ENCODE assay signal across 17 mouse cellular contexts in genomic region chr13:48153248-48153647, GRCm38 (mm10).
DNase-seq lines count a peak whose midpoint lies in the region; ATAC-seq lines count a peak whose summit lies in the region.
"Had no signal": no experiment of that assay in that cellular context is flagged by ENCODE, and none has a peak within 500 bp of the region (broad histone marks: within the 10 kb centered on the region; RNA-seq: fewer than 3 reads in every experiment).

No protein-coding gene starts in this region.

- ATAC-seq in midbrain, embryonic 12.5 days (ENCODE audit: low FRiP score, low read depth): no peak
- no peak for ATAC-seq in midbrain, embryonic 14.5 days (ENCODE audit: low FRiP score, low TSS enrichment)
- no peak for ATAC-seq in forebrain, embryonic 16.5 days
- no peak for ATAC-seq in neural tube, embryonic 14.5 days (ENCODE audit: low read depth)
- ATAC-seq: intestine, embryonic 15.5 days; Patski had no signal

- no peaks in the 10 kb centered on the region for H3K36me3 ChIP-seq in midbrain, embryonic 12.5 days
- no peaks in the 10 kb centered on the region for H3K36me3 ChIP-seq in midbrain, embryonic 14.5 days (ENCODE audit: control insufficient read depth, insufficient read depth, low read length)
- H3K36me3 ChIP-seq in forebrain, embryonic 16.5 days (ENCODE audit: control insufficient read depth, insufficient read depth): no peaks in the 10 kb centered on the region
- no peaks in the 10 kb centered on the region for H3K36me3 ChIP-seq in neural tube, embryonic 14.5 days (ENCODE audit: control insufficient read depth, insufficient read depth, low read length)
- H3K36me3 ChIP-seq: embryonic facial prominence, embryonic 13.5 days; intestine, embryonic 15.5 days had no signal

- H3K4me2 ChIP-seq in midbrain, embryonic 12.5 days (replicated peaks): no peak overlapping the region
- no peak overlapping the region for H3K4me2 ChIP-seq in midbrain, embryonic 14.5 days (ENCODE audit: low read length)
- H3K4me2 ChIP-seq in forebrain, embryonic 16.5 days (ENCODE audit: low read length): no peak overlapping the region
- no peak overlapping the region for H3K4me2 ChIP-seq in neural tube, embryonic 14.5 days (ENCODE audit: low read depth, low read length)
- H3K4me2 ChIP-seq: embryonic facial prominence, embryonic 13.5 days; intestine, embryonic 15.5 days had no signal

- no peak overlapping the region for H3K4me3 ChIP-seq in midbrain, embryonic 12.5 days
- no peak overlapping the region for H3K4me3 ChIP-seq in midbrain, embryonic 14.5 days (replicated peaks; ENCODE audit: low read depth, low read length)
- H3K4me3 ChIP-seq in forebrain, embryonic 16.5 days (replicated peaks; ENCODE audit: low read length): no peak overlapping the region
- no peak overlapping the region for H3K4me3 ChIP-seq in neural tube, embryonic 14.5 days (ENCODE audit: low read depth, low read length)
- H3K4me3 ChIP-seq: embryonic facial prominence, embryonic 13.5 days; intestine, embryonic 15.5 days had no signal

- H3K4me1 ChIP-seq in midbrain, embryonic 12.5 days: peaks cover 35% of the 10 kb centered on the region
- peaks cover 14% of the 10 kb centered on the region; the same call in 1 of the 2 replicates for H3K4me1 ChIP-seq in midbrain, embryonic 14.5 days (ENCODE audit: control insufficient read depth, insufficient read depth, low read length)
- peaks cover 17% of the 10 kb centered on the region for H3K4me1 ChIP-seq in forebrain, embryonic 16.5 days (replicated peaks; ENCODE audit: control insufficient read depth, insufficient read depth, low read length)
- H3K4me1 ChIP-seq in neural tube, embryonic 14.5 days (ENCODE audit: control insufficient read depth, insufficient read depth, low read length): peaks cover 2% of the 10 kb centered on the region; the same call in 1 of the 2 replicates
- H3K4me1 ChIP-seq: intestine, embryonic 15.5 days had no signal

- no peaks in the 10 kb centered on the region for H3K27me3 ChIP-seq in midbrain, embryonic 12.5 days
- no peaks in the 10 kb centered on the region for H3K27me3 ChIP-seq in midbrain, embryonic 14.5 days (ENCODE audit: control insufficient read depth, insufficient read depth, low read length)
- H3K27me3 ChIP-seq in forebrain, embryonic 16.5 days (replicated peaks; ENCODE audit: control insufficient read depth, insufficient read depth, low read length): no peaks in the 10 kb centered on the region
- H3K27me3 ChIP-seq in neural tube, embryonic 14.5 days (ENCODE audit: control insufficient read depth, insufficient read depth, low read length): no peaks in the 10 kb centered on the region
- H3K27me3 ChIP-seq: embryonic facial prominence, embryonic 13.5 days; intestine, embryonic 15.5 days; Patski had no signal

- peak; percentile 26 to 45 for DNase-seq in cerebellum, postnatal 14 days
- no peak for DNase-seq in cerebellum, adult 8-10 months
- DNase-seq in midbrain, embryonic 14.5 days: no peak
- no peak for DNase-seq in adrenal gland, adult 2 months
- no peak for DNase-seq in heart, adult 9 months (ENCODE audit: low spot score in 2 of 2)
- DNase-seq: adrenal gland, postnatal 14 days; cerebellum, adult 11 months; kidney, postnatal 25 days; thymus, postnatal 25 days had no signal

- H3K27ac ChIP-seq in midbrain, embryonic 12.5 days (replicated peaks): peak overlapping the region; percentile 72
- H3K27ac ChIP-seq in midbrain, embryonic 14.5 days (replicated peaks; ENCODE audit: low read depth, low read length): no peak overlapping the region
- H3K27ac ChIP-seq in forebrain, embryonic 16.5 days (ENCODE audit: low read length): peak overlapping the region; percentile 23; the same call in 1 of the 2 replicates
- H3K27ac ChIP-seq in neural tube, embryonic 14.5 days (ENCODE audit: low read depth, low read length): peak overlapping the region; percentile 45; the same call in 1 of the 2 replicates
- H3K27ac ChIP-seq: embryonic facial prominence, embryonic 13.5 days; intestine, embryonic 15.5 days; liver, embryonic 14.5 days; macrophage had no signal

- no peaks in the 10 kb centered on the region for H3K9me3 ChIP-seq in midbrain, embryonic 12.5 days
- no peaks in the 10 kb centered on the region for H3K9me3 ChIP-seq in midbrain, embryonic 14.5 days (ENCODE audit: control insufficient read depth, low read length)
- no peaks in the 10 kb centered on the region for H3K9me3 ChIP-seq in forebrain, embryonic 16.5 days (ENCODE audit: control insufficient read depth, low read length)
- no peaks in the 10 kb centered on the region for H3K9me3 ChIP-seq in neural tube, embryonic 14.5 days (ENCODE audit: control insufficient read depth, low read length)
- H3K9me3 ChIP-seq: embryonic facial prominence, embryonic 13.5 days; intestine, embryonic 15.5 days had no signal

- no peak overlapping the region for H3K9ac ChIP-seq in midbrain, embryonic 12.5 days (replicated peaks)
- no peak overlapping the region for H3K9ac ChIP-seq in midbrain, embryonic 14.5 days (replicated peaks; ENCODE audit: low read length)
- no peak overlapping the region for H3K9ac ChIP-seq in forebrain, embryonic 16.5 days (replicated peaks; ENCODE audit: low read depth, low read length)
- no peak overlapping the region for H3K9ac ChIP-seq in neural tube, embryonic 14.5 days (replicated peaks; ENCODE audit: low read depth, low read length)
- H3K9ac ChIP-seq: embryonic facial prominence, embryonic 13.5 days; intestine, embryonic 15.5 days; liver, embryonic 14.5 days had no signal

- 54% methylated on average over 7 of the region's 7 CpGs for WGBS in midbrain, embryonic 12.5 days
- 58% methylated on average over 7 of the region's 7 CpGs for WGBS in midbrain, embryonic 14.5 days
- 24% methylated on average over 7 of the region's 7 CpGs for WGBS in forebrain, embryonic 16.5 days
- 52% methylated on average over 7 of the region's 7 CpGs for whole genome bisulfite sequencing in neural tube, embryonic 14.5 days

Comparison
In these comparisons a context has a peak if more than half of its experiments do, and no peak if none do; other contexts are left out.
1. DNase-seq: peak in cerebellum, postnatal 14 days (2 of 2); none in cerebellum, adult 8-10 months (single experiment), midbrain, embryonic 14.5 days (single experiment), adrenal gland, adult 2 months (single experiment) and heart, adult 9 months (0 of 2).